Mouse (Mus musculus) MEL (cell line): Measurements from ENCODE around the gene Mogat2. TPM values are rescaled to one million over a fixed set of nuclear protein-coding genes. Genes with fewer than 3 reads are reported as not detected.
A peak's percentile ranks its signal among the peaks of the same experiment; 100 is the strongest.

Experiments used
- DNase-seq: peaks from one replicate; pipeline ENCODE4 v3.0.0; 2011; ENCODE audit warnings: low read depth, low spot score
- H3K27ac ChIP-seq: 2 replicates; pipeline ENCODE4 v1.5.1; 2012; ENCODE audit warnings: low read depth, mild to moderate bottlenecking, control low read depth, low read length, moderate library complexity; ENCODE audit not compliant: control insufficient read depth
- H3K27me3 ChIP-seq, 2 experiments: fragments of 150-350 bp in 1 of 2; sonication (generic) in 1 of 2; 2 replicates each; pipeline ENCODE4 v1.6.1; 2012; ENCODE audit warnings: low read length in 2 of 2, mild to moderate bottlenecking in 2 of 2, improper control_type of control experiment in 1 of 2, moderate library complexity in 1 of 2; ENCODE audit not compliant: insufficient read depth in 2 of 2, control insufficient read depth in 1 of 2
- H3K36me3 ChIP-seq, 2 experiments: 2 replicates each; pipeline ENCODE4 v1.6.1; 2012 to 2014; ENCODE audit warnings: low read length in 2 of 2, improper control_type of control experiment in 1 of 2, inconsistent platforms in 1 of 2, mild to moderate bottlenecking in 1 of 2; ENCODE audit not compliant: insufficient read depth in 2 of 2, control insufficient read depth in 1 of 2
- H3K4me1 ChIP-seq, 2 experiments: fragments of 150-350 bp in 1 of 2; sonication (generic) in 1 of 2; 2 replicates each; pipeline ENCODE4 v1.6.1; 2012; ENCODE audit warnings: low read length in 2 of 2, improper control_type of control experiment in 1 of 2, mild to moderate bottlenecking in 1 of 2; ENCODE audit not compliant: insufficient read depth in 2 of 2, control insufficient read depth in 1 of 2
- H3K4me3 ChIP-seq, 2 experiments: fragments of 150-350 bp in 1 of 2; sonication (generic) in 1 of 2; 2 replicates each; pipeline ENCODE4 v1.5.1; 2012; ENCODE audit warnings: low read depth in 2 of 2, low read length in 2 of 2, mild to moderate bottlenecking in 2 of 2, moderate library complexity in 2 of 2, control low read depth in 1 of 2, improper control_type of control experiment in 1 of 2; ENCODE audit not compliant: control insufficient read depth in 1 of 2, insufficient read depth in 1 of 2
- H3K79me2 ChIP-seq: 2 replicates; pipeline ENCODE4 v1.6.1; 2012; ENCODE audit warnings: mild to moderate bottlenecking, low read length, moderate library complexity; ENCODE audit not compliant: control insufficient read depth, poor library complexity, insufficient read depth
- H3K9ac ChIP-seq: 2 replicates; pipeline ENCODE4 v1.6.1; 2012; ENCODE audit warnings: low read depth, mild to moderate bottlenecking, control low read depth, low read length, moderate library complexity; ENCODE audit not compliant: control insufficient read depth, poor library complexity, severe bottlenecking
- H3K9me3 ChIP-seq: fragments of 150-350 bp; sonication (generic); replicated peaks from 2 replicates; pipeline ENCODE4 v1.6.1; 2012; ENCODE audit warnings: mild to moderate bottlenecking, low read length, improper control_type of control experiment, moderate library complexity; ENCODE audit not compliant: insufficient read depth
- CHD1 ChIP-seq: IDR thresholded peaks from 2 replicates; pipeline ENCODE4 v1.6.1; 2012; ENCODE audit warnings: low read depth, mild to moderate bottlenecking, inconsistent platforms, low read length, improper control_type of control experiment
- CHD2 ChIP-seq: IDR thresholded peaks from 2 replicates; pipeline ENCODE4 v1.6.1; 2011; ENCODE audit warnings: low read length, improper control_type of control experiment
- CTCF ChIP-seq, 3 experiments: IDR thresholded peaks in 2 of 3; conservative IDR thresholded peaks in 1 of 3; 2 replicates each; pipeline ENCODE4 v1.5.1; 2011 to 2012; ENCODE audit warnings: low read length in 3 of 3, low read depth in 2 of 3, mild to moderate bottlenecking in 2 of 3, improper control_type of control experiment in 1 of 3, inconsistent platforms in 1 of 3, mixed read lengths in 1 of 3, moderate library complexity in 1 of 3; ENCODE audit not compliant: control insufficient read depth in 1 of 3, insufficient read depth in 1 of 3, poor library complexity in 1 of 3, severe bottlenecking in 1 of 3
- ETS1 ChIP-seq: IDR thresholded peaks from 2 replicates; pipeline ENCODE4 v1.6.1; 2012; ENCODE audit warnings: low read depth, mild to moderate bottlenecking, inconsistent platforms, low read length, improper control_type of control experiment, moderate library complexity
- GATA1 ChIP-seq: IDR thresholded peaks from 2 replicates; pipeline ENCODE4 v1.6.1; 2011; ENCODE audit warnings: low read depth, low read length, improper control_type of control experiment
- MEF2A ChIP-seq: IDR thresholded peaks from 2 replicates; pipeline ENCODE4 v1.6.1; 2014; ENCODE audit warnings: low read depth, mild to moderate bottlenecking, inconsistent platforms, low read length, improper control_type of control experiment; ENCODE audit not compliant: poor library complexity, insufficient replicate concordance, severe bottlenecking; ENCODE audit errors: extremely low read depth
- MXI1 ChIP-seq: IDR thresholded peaks from 2 replicates; pipeline ENCODE4 v1.6.1; 2011; ENCODE audit warnings: mild to moderate bottlenecking, low read depth, low read length, improper control_type of control experiment
- MYC ChIP-seq: IDR thresholded peaks from 2 replicates; pipeline ENCODE4 v1.6.1; 2011; ENCODE audit warnings: low read depth, mild to moderate bottlenecking, low read length, improper control_type of control experiment, moderate library complexity
- NELFE ChIP-seq: IDR thresholded peaks from 2 replicates; pipeline ENCODE4 v1.6.1; 2011; ENCODE audit warnings: low read depth, low read length, improper control_type of control experiment
- NRF1 ChIP-seq: IDR thresholded peaks from 2 replicates; pipeline ENCODE4 v1.6.1; 2014; ENCODE audit warnings: low read depth, mild to moderate bottlenecking, inconsistent platforms, low read length, improper control_type of control experiment, moderate library complexity; ENCODE audit not compliant: poor library complexity, insufficient read depth, severe bottlenecking
- RAD21 ChIP-seq: IDR thresholded peaks from 2 replicates; pipeline ENCODE4 v1.6.1; 2011; ENCODE audit warnings: mild to moderate bottlenecking, low read depth, low read length, improper control_type of control experiment
- SIN3A ChIP-seq: IDR thresholded peaks from 2 replicates; pipeline ENCODE4 v1.6.1; 2012; ENCODE audit warnings: low read length, improper control_type of control experiment, inconsistent platforms
- SMC3 ChIP-seq: IDR thresholded peaks from 2 replicates; pipeline ENCODE4 v1.6.1; 2011; ENCODE audit warnings: low read depth, low read length, improper control_type of control experiment
- TAL1 ChIP-seq: IDR thresholded peaks from 2 replicates; pipeline ENCODE4 v1.6.1; 2012; ENCODE audit warnings: mild to moderate bottlenecking, inconsistent platforms, low read length, moderate library complexity, mixed read lengths
- TCF12 ChIP-seq: IDR thresholded peaks from 2 replicates; pipeline ENCODE4 v1.6.1; 2014; ENCODE audit warnings: low read depth, mild to moderate bottlenecking, inconsistent platforms, low read length, improper control_type of control experiment, moderate library complexity
- ZMIZ1 ChIP-seq: IDR thresholded peaks from 2 replicates; pipeline ENCODE4 v1.6.1; 2012; ENCODE audit warnings: low read depth, mild to moderate bottlenecking, inconsistent platforms, low read length, improper control_type of control experiment, moderate library complexity
- ZNF384 ChIP-seq: IDR thresholded peaks from 2 replicates; pipeline ENCODE4 v1.6.1; 2012; ENCODE audit warnings: low read depth, mild to moderate bottlenecking, inconsistent platforms, low read length, improper control_type of control experiment
- polyA plus RNA-seq, 2 experiments: library from polyadenylated mRNA; stranded (reverse) in 1 of 2; unstranded in 1 of 2; fragments of >175 nt in 1 of 2; fragments of >200 nt in 1 of 2; gene quantifications; 2 replicates each; pipeline versions ENCODE4 v1.2.1 to v1.2.4; 2012; ENCODE audit warnings: low replicate concordance in 2 of 2, low read depth in 1 of 2; ENCODE audit not compliant: insufficient read length in 2 of 2, insufficient read depth in 1 of 2, missing spikeins in 1 of 2
- total RNA-seq: library from RNA; depleted of rRNA; stranded (reverse); fragments of 300-350 nt; gene quantifications from 2 replicates; pipeline ENCODE4 v1.2.3, GENCODE M21; 2012

Mogat2 gene
- total and polyA plus RNA-seq, 3 experiments: 0.13 TPM; not detected in 2

GRCm38 (mm10) chr7:99224225-99224624 is 14.2 kb downstream of the Mogat2 start:
- H3K36me3 ChIP-seq: no peaks in the 10 kb centered on the region
- H3K9me3 ChIP-seq: no peaks in the 10 kb centered on the region
- no peak overlapping the region for H3K9ac ChIP-seq
- DNase-seq: peak; percentile 33
- no peaks in the 10 kb centered on the region for H3K4me1 ChIP-seq
- no peak overlapping the region for H3K27ac ChIP-seq
- TF ChIP-seq SMC3 (peak; percentile 30; the same call in 1 of the 2 replicates), CTCF (IDR thresholded peaks at IDR 0.05 in 2 of 3, conservative IDR thresholded peaks at IDR 0.05 in 1 of 3; ENCODE audit: control insufficient read depth in 1 of 3, insufficient read depth in 1 of 3, low read depth in 2 of 3, low read length in 3 of 3, poor library complexity in 1 of 3, severe bottlenecking in 1 of 3) (peak; percentile 14 to 68 (median 49); a peak in 5 of 6 replicates), RAD21 (peak; percentile 32), CHD1 (no peak)
- H3K79me2 ChIP-seq: no peaks in the 10 kb centered on the region
- H3K27me3 ChIP-seq: peaks cover 0 to 4% of the 10 kb centered on the region in 2 experiments; a peak in 2 of 4 replicates
- no peak overlapping the region for H3K4me3 ChIP-seq

GRCm38 (mm10) chr7:99217338-99218074 is 20.9 kb downstream of the Mogat2 start:
- no peak overlapping the region for H3K27ac ChIP-seq
- H3K27me3 ChIP-seq: peaks cover 0 to 3% of the 10 kb centered on the region in 2 experiments; a peak in 1 of 4 replicates
- no peak overlapping the region for H3K9ac ChIP-seq
- TF ChIP-seq NRF1 (no peak), GATA1 (no peak), SIN3A (no peak), ZNF384 (no peak), TCF12 (no peak), ETS1 (no peak), CHD1 (no peak), MYC (no peak), TAL1 (no peak), MXI1 (no peak), NELFE (no peak), ZMIZ1 (no peak), CHD2 (no peak), CTCF (IDR thresholded peaks at IDR 0.05 in 2 of 3, conservative IDR thresholded peaks at IDR 0.05 in 1 of 3; ENCODE audit: control insufficient read depth in 1 of 3, insufficient read depth in 1 of 3, low read depth in 2 of 3, low read length in 3 of 3, poor library complexity in 1 of 3, severe bottlenecking in 1 of 3) (no peak), MEF2A (no peak)
- no peaks in the 10 kb centered on the region for H3K9me3 ChIP-seq
- H3K4me3 ChIP-seq: no peak overlapping the region
- no peaks in the 10 kb centered on the region for H3K4me1 ChIP-seq
- DNase-seq: no peak
- H3K79me2 ChIP-seq: no peaks in the 10 kb centered on the region
- no peaks in the 10 kb centered on the region; a peak in 1 of 4 replicates for H3K36me3 ChIP-seq
